Mouse (Mus musculus): ENCODE measurements around the gene Timm17b. TPM values are rescaled to one million over a fixed set of nuclear protein-coding genes. Genes with fewer than 3 reads are reported as not detected.

Gene Timm17b
- polyA plus RNA-seq, 1 experiment from 2014 or later: 153 TPM

- no peak for DNase-seq (ENCODE audit: low spot score)
- Histone ChIP-seq H3K36me3 (ENCODE audit: control insufficient read depth, insufficient read depth, low read length) (no peaks in the 10 kb centered on the region), H3K9ac (ENCODE audit: low read depth, low read length) (no peak within 1 kb of the TSS), H3K9me3 (ENCODE audit: control insufficient read depth, low read length) (no peaks in the 10 kb centered on the region), H3K27ac (ENCODE audit: low read depth, low read length) (no peak within 1 kb of the TSS), H3K4me1 (replicated peaks; ENCODE audit: control insufficient read depth, insufficient read depth, low read length) (no peaks in the 10 kb centered on the region), H3K27me3 (replicated peaks; ENCODE audit: control insufficient read depth, insufficient read depth, low read length) (peaks cover 50% of the 10 kb centered on the region), H3K4me3 (ENCODE audit: low read depth, low read length) (no peak within 1 kb of the TSS), H3K4me2 (no peak within 1 kb of the TSS)
- WGBS: 19% methylated on average over 17 of the region's 19 CpGs
- no peak for ATAC-seq (replicated peaks; ENCODE audit: low FRiP score)
These were observed 29.2 kb downstream of the Timm17b start, which contains the start of gene Eras for GRCm38 (mm10) chrX:7928270-7928790. Eras (minus strand) TSS chrX:7928607.

- Histone ChIP-seq H3K4me1 (replicated peaks; ENCODE audit: control insufficient read depth, insufficient read depth, low read length) (no peaks in the 10 kb centered on the region), H3K4me3 (ENCODE audit: low read depth, low read length) (no peak overlapping the region), H3K9me3 (ENCODE audit: control insufficient read depth, low read length) (no peaks in the 10 kb centered on the region), H3K27ac (ENCODE audit: low read depth, low read length) (no peak overlapping the region), H3K27me3 (replicated peaks; ENCODE audit: control insufficient read depth, insufficient read depth, low read length) (no peaks in the 10 kb centered on the region), H3K4me2 (no peak overlapping the region), H3K36me3 (ENCODE audit: control insufficient read depth, insufficient read depth, low read length) (0 out of 2 replicates have a peak, but pooled peaks cover 2% of the 10 kb centered on the region), H3K9ac (ENCODE audit: low read depth, low read length) (no peak overlapping the region)
- 41% methylated on average over 11 of the region's 11 CpGs for WGBS
- ATAC-seq (replicated peaks; ENCODE audit: low FRiP score): no peak
- no peak for DNase-seq (ENCODE audit: low spot score)
These were observed 37.7 kb downstream of the Timm17b start for GRCm38 (mm10) chrX:7936874-7937273.

- DNase-seq (ENCODE audit: low spot score) (no peak), ATAC-seq (replicated peaks; ENCODE audit: low FRiP score) (no peak)
- 0 out of 2 replicates have a peak, but pooled peaks cover 2% of the 10 kb centered on the region for H3K36me3 ChIP-seq (ENCODE audit: control insufficient read depth, insufficient read depth, low read length)
- H3K27me3 ChIP-seq (replicated peaks; ENCODE audit: control insufficient read depth, insufficient read depth, low read length): no peaks in the 10 kb centered on the region
- H3K4me2 ChIP-seq: no peak overlapping the region
- no peak overlapping the region for H3K9ac ChIP-seq (ENCODE audit: low read depth, low read length)
- no peak overlapping the region for H3K27ac ChIP-seq (ENCODE audit: low read depth, low read length)
- no peaks in the 10 kb centered on the region for H3K9me3 ChIP-seq (ENCODE audit: control insufficient read depth, low read length)
- H3K4me1 ChIP-seq (replicated peaks; ENCODE audit: control insufficient read depth, insufficient read depth, low read length): no peaks in the 10 kb centered on the region
- WGBS: 76% methylated on average over 6 of the region's 6 CpGs
- H3K4me3 ChIP-seq (ENCODE audit: low read depth, low read length): no peak overlapping the region
These were observed 38.5 kb downstream of the Timm17b start for GRCm38 (mm10) chrX:7937667-7938066.

- DNase-seq (ENCODE audit: low spot score) (no peak), ATAC-seq (replicated peaks; ENCODE audit: low FRiP score) (no peak)
- 77% methylated on average over 8 of the region's 8 CpGs for WGBS
- Histone ChIP-seq H3K9me3 (ENCODE audit: control insufficient read depth, low read length) (no peaks in the 10 kb centered on the region), H3K9ac (ENCODE audit: low read depth, low read length) (no peak overlapping the region), H3K36me3 (ENCODE audit: control insufficient read depth, insufficient read depth, low read length) (no peaks in the 10 kb centered on the region), H3K4me3 (ENCODE audit: low read depth, low read length) (no peak overlapping the region), H3K27ac (ENCODE audit: low read depth, low read length) (no peak overlapping the region), H3K4me1 (replicated peaks; ENCODE audit: control insufficient read depth, insufficient read depth, low read length) (no peaks in the 10 kb centered on the region; the same call in 1 of the 2 replicates), H3K4me2 (no peak overlapping the region), H3K27me3 (replicated peaks; ENCODE audit: control insufficient read depth, insufficient read depth, low read length) (no peaks in the 10 kb centered on the region)
These were observed 46.5 kb downstream of the Timm17b start for GRCm38 (mm10) chrX:7945618-7946017.

- WGBS: 11% methylated on average over 35 of the region's 37 CpGs
- Histone ChIP-seq H3K36me3 (ENCODE audit: control insufficient read depth, insufficient read depth, low read length) (no peaks in the 10 kb centered on the region), H3K9ac (ENCODE audit: low read depth, low read length) (peak within 1 kb of the TSS; percentile 63), H3K4me1 (replicated peaks; ENCODE audit: control insufficient read depth, insufficient read depth, low read length) (no peaks in the 10 kb centered on the region; the same call in 1 of the 2 replicates), H3K27ac (ENCODE audit: low read depth, low read length) (no peak within 1 kb of the TSS), H3K4me3 (ENCODE audit: low read depth, low read length) (peak within 1 kb of the TSS; percentile 52), H3K9me3 (ENCODE audit: control insufficient read depth, low read length) (no peaks in the 10 kb centered on the region), H3K4me2 (peak within 1 kb of the TSS; percentile 72), H3K27me3 (replicated peaks; ENCODE audit: control insufficient read depth, insufficient read depth, low read length) (no peaks in the 10 kb centered on the region)
- ATAC-seq (replicated peaks; ENCODE audit: low FRiP score) (no peak), DNase-seq (ENCODE audit: low spot score) (no peak)
These were observed 48.1 kb downstream of the Timm17b start, which contains the start of gene Hdac6 for GRCm38 (mm10) chrX:7947108-7947899. Hdac6 (minus strand) TSS chrX:7947889.

- no peaks in the 10 kb centered on the region for H3K9me3 ChIP-seq (ENCODE audit: control insufficient read depth, low read length)
- peak overlapping the region; percentile 72 for H3K4me2 ChIP-seq
- no peaks in the 10 kb centered on the region for H3K36me3 ChIP-seq (ENCODE audit: control insufficient read depth, insufficient read depth, low read length)
- H3K27ac ChIP-seq (ENCODE audit: low read depth, low read length): no peak overlapping the region
- ATAC-seq (replicated peaks; ENCODE audit: low FRiP score) (peak; percentile 99), DNase-seq (ENCODE audit: low spot score) (peak; percentile 81)
- peak overlapping the region; percentile 48; the same call in 1 of the 2 replicates for H3K9ac ChIP-seq (ENCODE audit: low read depth, low read length)
- no peaks in the 10 kb centered on the region for H3K27me3 ChIP-seq (replicated peaks; ENCODE audit: control insufficient read depth, insufficient read depth, low read length)
- H3K4me3 ChIP-seq (ENCODE audit: low read depth, low read length): peak overlapping the region; percentile 52
- 8% methylated on average over 38 of the region's 38 CpGs for WGBS
- no peaks in the 10 kb centered on the region; the same call in 1 of the 2 replicates for H3K4me1 ChIP-seq (replicated peaks; ENCODE audit: control insufficient read depth, insufficient read depth, low read length)
These were observed 48.8 kb downstream of the Timm17b start for GRCm38 (mm10) chrX:7947900-7948492.

- ATAC-seq (replicated peaks; ENCODE audit: low FRiP score): no peak
- no peak overlapping the region for H3K4me2 ChIP-seq
- H3K4me1 ChIP-seq (replicated peaks; ENCODE audit: control insufficient read depth, insufficient read depth, low read length): no peaks in the 10 kb centered on the region; the same call in 1 of the 2 replicates
- no peak overlapping the region for H3K9ac ChIP-seq (ENCODE audit: low read depth, low read length)
- no peaks in the 10 kb centered on the region for H3K27me3 ChIP-seq (replicated peaks; ENCODE audit: control insufficient read depth, insufficient read depth, low read length)
- whole genome bisulfite sequencing: 92% methylated on average over 7 of the region's 7 CpGs
- H3K27ac ChIP-seq (ENCODE audit: low read depth, low read length): no peak overlapping the region
- no peaks in the 10 kb centered on the region for H3K9me3 ChIP-seq (ENCODE audit: control insufficient read depth, low read length)
- H3K4me3 ChIP-seq (ENCODE audit: low read depth, low read length): no peak overlapping the region
- H3K36me3 ChIP-seq (ENCODE audit: control insufficient read depth, insufficient read depth, low read length): no peaks in the 10 kb centered on the region
- no peak for DNase-seq (ENCODE audit: low spot score)
These were observed 50.9 kb downstream of the Timm17b start for GRCm38 (mm10) chrX:7950091-7950490.
